Mouse (Mus musculus): Measurements from ENCODE around the gene Milr1.
"Not testable (repeated sequence)": the region's sequence is repeated elsewhere in the genome, so short reads cannot be mapped to it uniquely, and the experiment has no call there.

Milr1 gene

GRCm38 (mm10) chr11:106751039-106752018, at the start of gene Milr1:
Gene Milr1, plus strand, starts transcription at chr11:106751226.
- no peak for DNase-seq (ENCODE audit: low read depth, low spot score)

GRCm38 (mm10) chr11:106701589-106701988, 49.4 kb upstream of the Milr1 start:
- no peak for DNase-seq (ENCODE audit: low read depth, low spot score)

DNA sequence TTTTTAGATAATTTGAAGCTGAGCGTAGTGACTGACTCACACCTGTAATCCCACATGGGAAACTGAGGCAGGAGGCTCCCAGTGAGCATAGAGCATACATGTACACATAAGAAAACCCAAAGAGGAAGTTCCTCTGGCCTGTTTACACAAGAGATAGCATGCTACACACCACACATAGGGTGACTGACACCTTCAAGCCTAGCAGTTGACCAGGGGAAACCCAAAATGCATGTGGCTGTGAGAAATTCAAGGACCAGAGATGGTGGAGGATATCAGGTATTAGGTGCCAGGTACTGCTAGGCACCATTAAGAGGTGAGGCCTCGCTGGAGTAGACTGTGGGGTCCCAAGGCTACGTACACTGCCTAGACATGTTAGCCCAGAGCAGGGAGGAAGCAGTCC, 48.4 kb upstream of the Milr1 start:
- no peak for DNase-seq (ENCODE audit: low read depth, low spot score)

DNA sequence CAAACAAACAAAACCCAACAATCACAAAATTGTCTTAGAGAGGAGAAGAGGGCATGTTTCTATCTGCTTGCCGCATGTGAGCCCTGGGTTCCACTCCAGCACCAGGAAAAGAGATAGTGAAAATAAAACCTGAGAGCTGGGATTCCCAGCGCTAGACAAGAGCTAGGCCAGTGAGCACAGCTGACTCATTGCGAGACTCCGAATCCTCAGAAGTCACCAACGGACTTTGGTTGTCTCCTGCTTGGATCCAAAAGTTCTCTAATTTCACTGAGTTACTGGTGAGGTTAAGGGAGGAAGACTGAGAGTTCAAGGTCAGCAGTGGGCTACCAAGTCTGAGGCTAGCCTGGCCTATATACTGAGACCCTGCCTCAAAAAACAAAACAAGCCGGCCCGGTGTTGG, 47.1 kb upstream of the Milr1 start:
- no peak for DNase-seq (ENCODE audit: low read depth, low spot score)

DNA sequence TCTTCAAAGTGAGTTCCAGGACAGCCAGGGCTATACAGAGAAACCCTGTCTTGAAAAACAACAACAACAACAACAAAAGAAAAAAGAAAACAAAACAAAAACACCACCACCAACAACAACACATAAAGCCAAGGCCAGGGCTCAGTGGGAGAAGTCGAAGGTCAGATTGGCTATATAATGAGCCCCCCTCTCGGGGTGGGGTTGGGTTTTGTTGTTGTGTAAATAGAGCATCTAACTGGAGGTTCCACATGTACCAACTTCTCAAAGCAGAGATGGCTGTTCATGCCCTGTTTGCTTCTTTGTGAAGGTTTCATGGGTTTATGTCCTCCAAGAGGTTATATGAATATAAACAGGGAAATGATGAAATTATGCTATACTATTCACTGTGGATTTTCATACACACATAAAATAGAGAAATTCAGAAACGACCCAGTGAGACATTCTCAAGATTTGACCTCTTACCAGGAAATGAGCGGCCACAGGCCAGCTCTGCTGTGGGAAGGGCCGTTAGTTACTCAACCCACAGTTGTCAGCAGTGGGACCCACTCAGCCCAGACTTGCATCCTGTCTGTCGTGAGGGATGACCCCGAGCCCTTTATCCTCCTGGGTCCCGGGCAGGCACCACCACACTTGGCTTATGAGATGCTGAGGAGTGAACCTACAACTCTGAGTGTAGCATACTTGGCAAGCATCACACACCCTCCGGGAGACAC, 46.5 kb upstream of the Milr1 start:
- no peak for DNase-seq (ENCODE audit: low read depth, low spot score)

GRCm38 (mm10) chr11:106706212-106706611, 44.8 kb upstream of the Milr1 start:
- no peak for DNase-seq (ENCODE audit: low read depth, low spot score)

GRCm38 (mm10) chr11:106707085-106707484, 43.9 kb upstream of the Milr1 start:
- no peak for DNase-seq (ENCODE audit: low read depth, low spot score)

GRCm38 (mm10) chr11:106707866-106708265, 43.2 kb upstream of the Milr1 start:
- no peak for DNase-seq (ENCODE audit: low read depth, low spot score)

DNA sequence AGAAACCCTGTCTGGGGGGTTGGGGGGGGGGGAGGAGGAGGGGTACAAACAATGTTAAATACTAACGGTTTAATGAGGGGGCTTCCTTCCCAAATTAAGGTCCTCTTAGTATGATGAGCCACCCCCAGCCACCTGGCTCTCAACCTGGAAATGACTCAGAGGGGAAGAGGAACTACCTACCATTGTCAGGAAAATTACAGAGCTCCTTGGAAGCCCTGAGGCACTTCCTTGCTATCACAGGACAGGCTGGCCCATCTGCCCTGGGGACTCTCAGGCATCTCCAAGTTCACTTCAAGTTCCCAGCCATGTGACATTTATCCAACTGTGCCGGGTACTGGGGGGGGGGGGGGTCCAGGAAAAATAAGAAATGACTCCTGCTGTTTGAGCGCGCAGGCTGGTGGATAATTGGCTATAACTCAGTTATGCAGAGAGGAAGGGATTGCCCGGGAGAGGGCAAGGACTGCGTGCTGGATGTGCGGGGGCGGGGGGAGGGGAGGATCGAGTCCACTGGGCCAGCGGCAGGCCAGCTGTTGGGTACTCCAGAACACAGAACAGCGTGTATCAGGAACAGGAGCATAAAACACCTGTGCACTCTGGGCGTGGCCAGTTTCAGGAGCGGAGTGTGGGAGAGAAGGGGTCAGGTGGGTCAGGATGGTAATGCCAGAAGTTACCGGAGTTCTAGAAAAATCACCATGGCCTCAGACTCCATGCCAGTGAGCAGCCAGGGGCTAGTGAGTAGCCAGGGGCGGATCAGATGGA, 41.6 kb upstream of the Milr1 start:
- DNase-seq (ENCODE audit: low read depth, low spot score), result no peak

GRCm38 (mm10) chr11:106710789-106711188, 40.2 kb upstream of the Milr1 start:
- no peak for DNase-seq (ENCODE audit: low read depth, low spot score)

DNA sequence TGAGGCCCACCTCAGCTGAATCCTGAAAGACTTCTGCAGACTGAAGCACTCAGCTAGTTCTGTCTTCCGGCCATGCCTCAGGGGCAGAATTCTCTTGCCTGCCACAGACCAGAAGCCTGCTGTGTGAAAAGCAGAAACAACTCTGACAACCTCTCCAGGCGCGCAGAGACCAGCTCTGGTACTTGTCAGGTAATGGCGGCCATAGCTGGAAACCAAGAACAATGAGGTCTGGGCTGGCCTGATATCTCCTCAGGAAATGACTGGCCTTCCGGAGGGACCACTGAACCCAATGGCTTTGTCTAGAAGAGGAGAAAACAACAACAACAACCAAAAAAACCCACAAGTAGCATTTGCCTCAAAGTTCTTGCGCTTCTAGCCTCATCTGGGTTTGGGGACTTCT, 36.0 kb upstream of the Milr1 start:
- DNase-seq (ENCODE audit: low read depth, low spot score), result no peak

DNA sequence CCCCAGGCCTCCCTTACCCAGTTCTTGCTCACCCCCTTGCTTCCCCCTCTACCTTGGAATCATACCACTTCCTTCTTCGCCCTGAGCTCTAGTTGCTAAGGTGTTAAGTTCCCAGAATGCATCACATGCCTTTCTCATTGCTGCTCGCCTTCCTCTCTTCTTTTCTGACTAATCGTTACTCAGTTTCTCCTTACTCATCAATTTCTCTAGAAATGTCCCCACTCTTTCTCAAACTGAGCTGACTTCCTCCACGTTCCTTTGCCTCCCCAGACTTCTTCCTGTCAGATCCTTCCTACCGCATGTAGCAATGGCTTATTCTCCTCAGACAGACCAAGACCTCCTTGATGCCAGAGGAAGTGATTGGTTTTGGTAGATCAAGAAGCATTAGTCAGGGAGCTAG, 34.5 kb upstream of the Milr1 start:
- no peak for DNase-seq (ENCODE audit: low read depth, low spot score)

- DNase-seq (ENCODE audit: low read depth, low spot score), result no peak
Observed at GRCm38 (mm10) chr11:106720379-106720778, 30.6 kb upstream of the Milr1 start.

GRCm38 (mm10) chr11:106722831-106723361, 28.1 kb upstream of the Milr1 start:
- no peak for DNase-seq (ENCODE audit: low read depth, low spot score)

- DNase-seq (ENCODE audit: low read depth, low spot score), result no peak
Observed at GRCm38 (mm10) chr11:106723611-106724125, 27.4 kb upstream of the Milr1 start.

DNA sequence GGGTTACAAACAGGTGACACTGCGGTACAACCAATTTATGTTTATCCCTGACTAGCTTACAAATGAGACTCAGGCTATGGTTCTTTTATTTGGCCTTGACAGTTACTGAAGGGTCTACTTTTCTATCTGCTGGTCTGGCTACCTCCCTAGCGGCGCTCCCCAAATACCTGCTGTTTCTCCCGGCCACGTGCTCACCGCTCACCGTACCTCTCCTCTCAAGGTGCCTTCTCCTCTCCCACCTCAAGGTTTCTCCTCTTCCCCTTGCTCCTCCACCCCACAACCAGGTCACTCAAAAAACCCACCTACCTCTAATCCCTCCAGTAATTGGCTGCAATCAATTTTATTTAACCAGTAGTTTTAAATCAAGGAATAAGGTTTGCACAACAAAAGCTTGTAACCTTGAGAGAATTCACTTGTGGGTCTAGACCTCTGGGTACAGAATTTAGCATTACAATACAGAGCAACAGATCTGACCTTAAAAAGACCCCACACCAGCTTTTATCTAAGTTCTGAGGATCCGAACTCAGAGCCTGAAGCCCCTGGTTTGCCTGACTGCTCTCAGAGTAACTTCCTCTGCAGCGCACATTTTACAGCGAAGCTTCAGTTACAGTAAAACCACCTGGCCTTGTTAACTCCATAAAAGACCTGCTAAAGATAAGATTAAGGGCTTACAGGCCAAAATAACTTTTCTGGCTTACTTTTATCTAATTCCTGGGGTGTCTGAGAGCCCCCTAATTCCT, 26.7 kb upstream of the Milr1 start:
- DNase-seq (ENCODE audit: low read depth, low spot score), result peak; percentile 70

- DNase-seq (ENCODE audit: low read depth, low spot score), result not testable (repeated sequence)
Observed at GRCm38 (mm10) chr11:106724916-106725235, 26.1 kb upstream of the Milr1 start.

DNA sequence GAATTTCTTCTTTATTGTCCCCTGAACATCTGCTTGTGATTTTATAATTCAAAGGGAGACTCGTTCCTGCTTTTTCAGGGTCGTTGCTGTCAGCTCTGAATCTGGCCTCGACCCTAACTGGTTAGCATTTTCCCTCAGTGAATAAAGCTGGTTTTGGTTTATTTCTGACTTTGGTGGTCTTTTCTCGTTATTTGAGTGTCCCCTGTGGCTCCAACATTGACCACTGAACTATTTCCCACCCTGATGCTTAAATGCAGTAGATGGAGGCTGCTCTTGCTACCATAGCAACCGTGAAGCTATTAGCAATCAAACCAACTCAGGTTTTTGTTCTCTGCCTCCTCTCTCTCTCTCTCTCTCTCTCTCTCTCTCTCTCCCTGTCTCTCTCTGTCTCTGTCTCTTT, 23.1 kb upstream of the Milr1 start:
- no peak for DNase-seq (ENCODE audit: low read depth, low spot score)

GRCm38 (mm10) chr11:106728402-106729366, 22.3 kb upstream of the Milr1 start:
- no peak for DNase-seq (ENCODE audit: low read depth, low spot score)

DNA sequence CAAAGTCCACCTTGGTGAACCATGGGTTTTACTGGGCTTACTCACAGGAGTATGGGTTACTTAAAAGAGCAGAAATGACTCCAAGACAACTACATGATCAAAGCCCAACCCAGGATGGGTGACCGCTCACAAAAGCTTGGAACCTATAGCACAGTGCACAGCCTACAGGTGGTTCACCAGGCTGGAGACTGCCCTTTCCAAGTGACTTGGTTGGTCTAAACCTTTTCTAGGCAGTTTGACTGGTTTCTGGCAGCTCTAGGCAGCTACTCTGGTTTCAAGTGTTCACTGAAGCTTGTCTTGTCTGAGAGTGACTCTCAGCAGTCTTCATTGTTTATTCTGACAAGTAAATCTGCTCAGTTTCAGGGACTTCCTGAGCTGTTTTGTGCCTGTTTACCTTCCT, 21.4 kb upstream of the Milr1 start:
- no peak for DNase-seq (ENCODE audit: low read depth, low spot score)
